In the genomic region with DNA sequence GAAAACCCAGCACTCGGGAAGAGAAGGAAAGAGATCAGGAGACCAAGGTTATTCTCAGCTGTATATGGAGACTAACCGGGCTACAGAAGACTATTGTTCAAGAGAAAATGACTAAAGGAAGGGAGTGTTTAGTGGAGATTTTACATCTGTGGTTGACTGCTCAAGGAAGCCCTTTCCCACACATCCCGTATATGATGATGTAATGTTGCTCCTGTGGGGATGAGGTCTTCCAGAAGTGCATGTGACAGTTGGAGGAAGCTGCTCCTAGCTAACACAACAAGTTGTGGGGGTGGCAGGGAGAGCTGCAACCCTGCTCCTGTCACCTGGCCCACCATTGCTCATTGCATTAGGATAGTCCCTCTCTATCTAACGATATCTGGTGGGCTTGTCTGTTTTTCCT, we compare ENCODE assay signal across 21 mouse cellular contexts. TPM values are rescaled to one million over a fixed set of nuclear protein-coding genes. Genes with fewer than 3 reads are reported as not detected.
DNase-seq lines count a peak whose midpoint lies in the region; ATAC-seq lines count a peak whose summit lies in the region.
"Had no signal": no experiment of that assay in that cellular context is flagged by ENCODE, and none has a peak within 500 bp of the region (broad histone marks: within the 10 kb centered on the region; RNA-seq: fewer than 3 reads in every experiment).

No protein-coding gene starts in this region.

- H3K36me3 ChIP-seq in heart, embryonic 12.5 days: no peaks in the 10 kb centered on the region
- no peaks in the 10 kb centered on the region for H3K36me3 ChIP-seq in heart, embryonic 10.5 days
- H3K36me3 ChIP-seq in heart, embryonic 16.5 days (ENCODE audit: control insufficient read depth, insufficient read depth): no peaks in the 10 kb centered on the region
- H3K36me3 ChIP-seq: embryonic facial prominence, embryonic 15.5 days; forebrain, embryonic 15.5 days; hindbrain, embryonic 12.5 days had no signal

- peak; percentile 29; the same call in 1 of the 2 replicates for ATAC-seq in heart, embryonic 12.5 days (ENCODE audit: insufficient number of reproducible peaks, low FRiP score)
- ATAC-seq in heart, embryonic 16.5 days (replicated peaks; ENCODE audit: extremely low read depth, insufficient read depth, low FRiP score): no peak
- peak; percentile 9; the same call in 1 of the 2 replicates for ATAC-seq in granulocyte monocyte progenitor cell, adult 5-6 weeks (replicated peaks; ENCODE audit: poor library complexity, severe bottlenecking)
- ATAC-seq: forebrain, embryonic 15.5 days; hindbrain, embryonic 16.5 days; inflammation-experienced regulatory T-cells, adult 6 months; intestine, postnatal 0 days had no signal

- H3K4me3 ChIP-seq in heart, embryonic 12.5 days: no peak overlapping the region
- H3K4me3 ChIP-seq in heart, embryonic 10.5 days: no peak overlapping the region
- no peak overlapping the region for H3K4me3 ChIP-seq in heart, embryonic 16.5 days (ENCODE audit: low read length)
- H3K4me3 ChIP-seq: embryonic facial prominence, embryonic 15.5 days; forebrain, embryonic 15.5 days; hindbrain, embryonic 12.5 days had no signal

- WGBS in heart, embryonic 12.5 days: 63% methylated on average over 4 of the region's 4 CpGs
- 63% methylated on average over 4 of the region's 4 CpGs for WGBS in heart, embryonic 10.5 days
- 70% methylated on average over 4 of the region's 4 CpGs for WGBS in heart, embryonic 16.5 days

- DNase-seq in heart, embryonic 10.5 days (ENCODE audit: low spot score): no peak
- DNase-seq in heart, adult 11 months: no peak
- peak; percentile 53 for DNase-seq in 416B (ENCODE audit: low read depth)
- no peak for DNase-seq in gastrocnemius, adult 8-10 months (ENCODE audit: low spot score in 2 of 2)
- DNase-seq in urinary bladder, postnatal 25 days (ENCODE audit: low spot score): no peak
- DNase-seq: adrenal gland, postnatal 10 days; cerebellum, adult 11 months; cerebellum, adult 8-10 months; cerebellum, postnatal 14 days; embryo, embryonic 11 days; gastrocnemius, postnatal 14 days; kidney, adult 8-10 months had no signal

- H3K4me2 ChIP-seq in heart, embryonic 12.5 days: no peak overlapping the region
- no peak overlapping the region for H3K4me2 ChIP-seq in heart, embryonic 16.5 days (ENCODE audit: low read depth, low read length)
- H3K4me2 ChIP-seq: embryonic facial prominence, embryonic 15.5 days; forebrain, embryonic 15.5 days; hindbrain, embryonic 12.5 days had no signal

- H3K27ac ChIP-seq in heart, embryonic 12.5 days (ENCODE audit: poor library complexity, severe bottlenecking): peak overlapping the region; percentile 60; the same call in 1 of the 2 replicates
- no peak overlapping the region for H3K27ac ChIP-seq in heart, embryonic 10.5 days
- peak overlapping the region; percentile 79 for H3K27ac ChIP-seq in heart, embryonic 16.5 days (ENCODE audit: low read length)
- H3K27ac ChIP-seq: embryonic facial prominence, embryonic 15.5 days; forebrain, embryonic 15.5 days; hindbrain, embryonic 12.5 days had no signal

- H3K9me3 ChIP-seq in heart, embryonic 12.5 days (replicated peaks): no peaks in the 10 kb centered on the region
- H3K9me3 ChIP-seq in heart, embryonic 10.5 days: no peaks in the 10 kb centered on the region
- H3K9me3 ChIP-seq in heart, embryonic 16.5 days (replicated peaks; ENCODE audit: control insufficient read depth, low read length): peaks cover 6% of the 10 kb centered on the region
- H3K9me3 ChIP-seq: embryonic facial prominence, embryonic 15.5 days; forebrain, embryonic 15.5 days; hindbrain, embryonic 12.5 days had no signal

- no peak overlapping the region for H3K9ac ChIP-seq in heart, embryonic 12.5 days
- no peak overlapping the region for H3K9ac ChIP-seq in heart, embryonic 16.5 days (ENCODE audit: low read length)
- H3K9ac ChIP-seq: embryonic facial prominence, embryonic 15.5 days; forebrain, embryonic 15.5 days; hindbrain, embryonic 12.5 days had no signal

- H3K4me1 ChIP-seq in heart, embryonic 12.5 days (replicated peaks): peaks cover 26% of the 10 kb centered on the region
- peaks cover 9% of the 10 kb centered on the region; the same call in 1 of the 2 replicates for H3K4me1 ChIP-seq in heart, embryonic 10.5 days
- H3K4me1 ChIP-seq in heart, embryonic 16.5 days (ENCODE audit: control insufficient read depth, insufficient read depth, low read length): peaks cover 28% of the 10 kb centered on the region
- H3K4me1 ChIP-seq: embryonic facial prominence, embryonic 15.5 days; forebrain, embryonic 15.5 days; hindbrain, embryonic 12.5 days had no signal

- no peaks in the 10 kb centered on the region for H3K27me3 ChIP-seq in heart, embryonic 12.5 days (replicated peaks)
- H3K27me3 ChIP-seq in heart, embryonic 10.5 days (ENCODE audit: insufficient read depth, poor library complexity, severe bottlenecking): no peaks in the 10 kb centered on the region
- no peaks in the 10 kb centered on the region for H3K27me3 ChIP-seq in heart, embryonic 16.5 days (ENCODE audit: control insufficient read depth, insufficient read depth, low read length)
- H3K27me3 ChIP-seq: embryonic facial prominence, embryonic 15.5 days; forebrain, embryonic 15.5 days; hindbrain, embryonic 12.5 days had no signal

RNA-seq across cellular contexts. Expression of a gene that starts 49.4 kb away (rescaled TPM):
- polyA plus RNA-seq in heart, embryonic 12.5 days (2016; fragmentation: Nextera tagmentation; extraction: Ambion mirVana): 5.4 and 5.8 TPM in 2 replicates
- polyA plus RNA-seq in heart, embryonic 10.5 days (2016; fragmentation: Nextera tagmentation; extraction: Ambion mirVana): 1.9 and 2.4 TPM in 2 replicates
- polyA plus RNA-seq in heart, embryonic 16.5 days (2015; fragmentation: Nextera tagmentation; extraction: Ambion mirVana): 4.6 and 5.8 TPM in 2 replicates
- total RNA-seq in granulocyte monocyte progenitor cell, adult 5-6 weeks (2014; fragmentation: Nextera tagmentation): 0.21 TPM in 1 of 2 replicates, not detected in the other
- total RNA-seq in granulocyte monocyte progenitor cell, adult 5-6 weeks (2017): 1.6 and 1.9 TPM in 2 replicates
- 1 to 10 TPM; 1.3 to 2.4 (median 1.9) TPM for total RNA-seq in gastrocnemius, adult 8-10 months (2022)
